Mouse (Mus musculus) CD4-positive, CD25-positive, alpha-beta regulatory T cell, adult 4 months (primary cell): Measurements from ENCODE around the gene Dgkg. TPM values are rescaled to one million over a fixed set of nuclear protein-coding genes. Genes with fewer than 3 reads are reported as not detected.

Source experiments
- ATAC-seq: one replicate; pipeline ENCODE4 v1.8.0; 2017
- polyA plus RNA-seq, 2 experiments: library from polyadenylated mRNA; unstranded; fragments of 100-300 nt; shearing (Covaris generic); gene quantifications; one replicate each; pipeline ENCODE4 v1.2.1; 2017

The Dgkg gene
- polyA plus RNA-seq, 2 experiments from 2014 or later: 0.80 to 2.1 TPM

GRCm38 (mm10) chr16:22545016-22545561 lies 111.9 kb downstream of the Dgkg start:
- peak; percentile 46 for ATAC-seq

DNA sequence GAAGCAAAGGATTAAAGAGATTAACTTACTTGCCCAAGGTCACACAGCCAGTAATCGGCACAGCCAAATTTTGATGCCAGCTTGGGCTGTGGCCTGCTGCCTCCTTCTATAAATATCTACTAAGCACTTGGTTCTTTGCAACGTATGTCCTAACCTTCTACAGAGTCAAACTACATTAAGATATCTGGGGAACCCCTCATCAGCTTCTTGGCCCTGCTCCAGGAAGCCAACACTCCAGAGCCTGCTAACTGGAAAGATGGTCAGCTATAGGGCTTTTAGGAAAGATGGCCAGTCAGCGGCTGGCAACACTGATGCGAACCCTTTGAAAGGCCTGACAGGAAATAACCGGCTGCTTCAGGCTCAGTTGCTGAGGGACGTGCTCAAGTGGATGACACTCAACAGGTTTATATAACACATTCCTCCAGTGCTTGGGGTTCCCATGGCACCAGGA lies 114.3 kb downstream of the Dgkg start:
- no peak for ATAC-seq

DNA sequence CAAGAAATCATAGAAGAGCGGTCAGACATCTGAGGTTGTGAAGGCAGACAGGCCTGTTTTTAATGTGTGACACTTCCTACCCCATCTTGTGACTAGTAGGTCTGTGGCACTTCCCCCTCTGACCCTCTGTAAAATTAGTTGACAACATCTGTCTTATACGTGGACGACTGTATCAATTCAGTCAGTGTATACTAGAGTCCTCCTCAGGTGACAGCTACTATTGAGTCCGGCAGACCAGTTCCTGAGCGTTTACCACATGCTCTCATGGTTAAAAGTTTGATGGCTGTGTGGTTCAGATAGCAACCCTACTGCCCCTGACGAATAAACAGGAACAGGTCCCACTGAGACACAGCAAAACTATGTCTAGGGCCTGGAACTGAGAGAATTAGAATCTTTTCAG lies 117.7 kb downstream of the Dgkg start:
- ATAC-seq: no peak

GRCm38 (mm10) chr16:22536581-22537160 lies 120.3 kb downstream of the Dgkg start:
- no peak for ATAC-seq

DNA sequence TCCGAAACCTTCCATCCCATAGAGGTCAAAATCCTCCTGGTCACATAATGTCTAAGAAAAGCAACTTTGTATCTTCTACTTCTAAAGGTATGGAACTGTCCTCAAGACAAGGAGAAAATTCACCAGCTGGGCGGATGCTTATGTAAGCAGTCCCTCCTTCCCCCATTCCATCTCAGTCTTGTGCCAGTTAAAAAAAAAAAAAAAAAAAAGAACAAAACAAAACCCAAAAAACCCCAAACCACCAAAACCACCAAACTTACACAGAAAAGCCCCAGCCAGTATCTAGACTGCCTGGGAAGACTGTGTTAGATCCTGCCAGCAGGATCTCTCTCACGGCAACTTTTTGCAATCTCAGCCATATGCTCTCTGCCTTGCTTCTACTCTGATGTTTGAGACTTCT lies 123.9 kb downstream of the Dgkg start:
- ATAC-seq: no peak

DNA sequence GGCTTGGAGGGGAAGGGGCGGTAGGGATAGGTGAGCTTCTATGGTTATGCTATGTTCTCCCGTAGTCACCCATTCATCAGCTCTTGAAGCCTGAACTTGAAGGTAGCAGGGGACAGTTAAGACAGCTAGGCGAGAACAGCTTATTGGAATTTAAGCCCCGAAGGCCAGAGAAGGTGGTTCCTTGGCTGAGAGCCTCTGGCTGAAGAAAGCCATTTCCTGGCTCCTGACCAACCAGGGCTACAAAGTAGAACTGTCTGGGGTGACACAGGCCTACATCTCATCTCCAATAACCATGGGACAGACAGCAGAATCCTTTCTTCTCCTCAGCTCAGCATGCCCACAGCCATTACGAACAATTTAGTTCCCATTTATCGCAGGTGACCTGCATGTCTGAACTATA lies 125.2 kb downstream of the Dgkg start:
- ATAC-seq: no peak

DNA sequence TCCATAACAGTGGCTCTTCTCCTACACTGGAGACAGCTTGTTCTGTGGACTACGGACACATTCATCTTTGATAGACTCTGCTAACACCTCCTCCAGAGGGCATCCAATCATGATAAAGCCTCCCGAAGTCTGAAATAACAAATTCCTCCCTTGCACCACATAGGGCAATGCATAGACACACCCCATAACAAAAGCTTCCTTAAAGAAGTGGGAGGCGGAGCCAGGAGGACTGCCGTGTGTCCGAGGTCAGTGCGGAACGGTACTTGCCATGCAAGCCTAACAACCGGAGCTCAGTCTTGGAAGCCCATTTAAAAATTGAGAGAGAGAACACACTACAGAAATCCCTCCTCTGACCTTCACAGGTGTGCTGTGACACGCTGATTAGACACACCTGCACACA lies 126.0 kb downstream of the Dgkg start:
- no peak for ATAC-seq

DNA sequence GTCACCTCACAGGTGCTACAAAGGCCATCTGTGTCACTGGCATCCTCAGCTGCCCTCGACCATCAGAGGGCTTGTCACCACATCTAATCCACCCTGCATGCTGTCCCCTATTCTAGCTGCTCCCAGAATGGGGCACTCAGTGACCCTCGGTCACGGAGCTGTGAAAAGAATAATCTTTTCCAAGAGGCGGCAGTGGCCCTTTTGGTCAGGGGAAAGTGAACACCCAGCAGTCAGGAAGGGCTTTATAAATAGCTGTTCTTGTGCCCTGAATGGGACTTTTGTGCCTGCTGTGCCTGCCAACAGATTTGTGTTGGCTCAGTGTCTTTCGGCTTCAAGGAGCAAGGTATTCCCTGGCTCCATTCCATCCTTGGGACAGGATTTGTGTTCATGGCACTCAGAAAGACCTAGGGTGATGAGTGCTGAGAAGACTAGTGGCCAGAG lies 129.5 kb downstream of the Dgkg start:
- ATAC-seq: no peak

DNA sequence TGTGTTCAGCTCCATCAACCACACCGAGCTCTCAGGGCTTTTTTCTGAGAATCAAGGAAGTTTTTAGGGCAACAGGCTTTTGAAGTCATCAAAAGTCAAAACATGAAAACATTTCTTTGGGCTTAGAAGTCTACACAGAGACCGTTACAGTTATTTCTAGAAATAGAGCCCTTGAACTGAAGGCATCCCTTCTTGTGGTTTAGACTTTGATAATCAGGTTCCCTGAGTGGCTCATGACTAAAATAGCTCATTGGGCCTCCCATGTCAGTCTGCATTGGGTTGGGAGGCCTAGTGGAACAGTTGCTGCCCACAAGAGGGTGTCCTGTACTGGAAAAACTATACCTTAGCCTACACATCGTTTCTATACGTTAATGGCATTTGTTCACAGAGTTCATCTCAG lies 130.6 kb downstream of the Dgkg start:
- ATAC-seq: peak; percentile 32

- peak; percentile 63 for ATAC-seq
Measured at GRCm38 (mm10) chr16:22517431-22518384, 139.3 kb downstream of the Dgkg start.

- ATAC-seq: no peak
Measured at GRCm38 (mm10) chr16:22515476-22515875, 141.5 kb downstream of the Dgkg start.

DNA sequence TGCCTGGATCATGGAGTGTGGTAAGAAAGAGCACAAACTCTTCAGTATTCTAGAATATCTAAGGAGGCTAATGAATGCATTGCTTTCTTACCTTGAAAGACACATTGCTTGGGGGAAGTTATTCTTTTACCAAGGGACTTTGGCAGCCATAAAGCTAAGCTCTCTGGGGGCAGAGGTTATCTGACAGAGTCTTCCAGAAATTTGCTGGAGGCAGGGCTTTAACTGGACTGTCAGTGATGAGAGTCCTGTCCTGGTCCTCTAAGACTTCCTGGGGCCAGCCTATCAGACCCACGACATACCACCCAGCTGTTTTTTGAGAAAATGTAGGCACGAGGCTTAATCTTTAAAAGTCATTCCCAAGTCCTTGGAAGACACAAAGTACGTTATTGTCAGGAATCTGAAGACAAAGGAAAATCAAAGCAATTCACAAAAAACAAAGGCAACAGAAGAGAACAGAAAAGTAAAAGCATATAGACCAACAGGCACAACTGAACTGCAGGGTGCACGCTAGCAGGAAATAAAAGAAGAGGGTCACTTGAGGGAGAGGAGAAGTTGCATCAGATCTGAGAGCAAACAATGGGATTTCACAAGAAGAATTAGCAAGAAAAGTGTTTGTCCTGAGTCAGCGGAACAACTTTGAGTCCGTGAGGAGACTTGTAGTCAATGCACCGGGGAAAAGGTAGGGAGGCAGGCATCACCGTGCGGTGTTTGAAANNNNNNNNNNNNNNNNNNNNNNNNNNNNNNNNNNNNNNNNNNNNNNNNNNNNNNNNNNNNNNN lies 146.0 kb downstream of the Dgkg start:
- no peak for ATAC-seq

GRCm38 (mm10) chr16:22508936-22509563 lies 148.0 kb downstream of the Dgkg start:
- no peak for ATAC-seq

- ATAC-seq: no peak
Measured at GRCm38 (mm10) chr16:22505656-22506055, 151.4 kb downstream of the Dgkg start.

DNA sequence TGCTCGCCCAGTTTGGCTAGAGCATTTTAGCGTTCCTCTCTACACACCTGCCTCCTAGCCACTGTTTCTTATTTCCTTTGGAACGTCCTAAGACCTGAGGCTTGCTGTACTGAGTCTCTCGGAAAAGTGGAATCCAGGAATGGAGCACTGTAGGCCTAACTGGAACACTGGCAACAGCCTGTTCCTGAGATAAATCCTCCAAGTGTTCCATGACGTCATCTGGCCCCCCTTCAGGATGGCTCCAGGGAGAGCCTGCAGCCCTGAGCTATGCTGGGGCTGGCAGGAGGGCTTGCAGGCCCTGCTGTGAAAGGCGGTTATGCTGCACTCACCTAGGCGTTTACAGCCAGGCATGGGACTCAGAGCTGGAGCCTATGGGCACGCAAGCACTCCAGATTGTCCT lies 152.2 kb downstream of the Dgkg start:
- no peak for ATAC-seq

DNA sequence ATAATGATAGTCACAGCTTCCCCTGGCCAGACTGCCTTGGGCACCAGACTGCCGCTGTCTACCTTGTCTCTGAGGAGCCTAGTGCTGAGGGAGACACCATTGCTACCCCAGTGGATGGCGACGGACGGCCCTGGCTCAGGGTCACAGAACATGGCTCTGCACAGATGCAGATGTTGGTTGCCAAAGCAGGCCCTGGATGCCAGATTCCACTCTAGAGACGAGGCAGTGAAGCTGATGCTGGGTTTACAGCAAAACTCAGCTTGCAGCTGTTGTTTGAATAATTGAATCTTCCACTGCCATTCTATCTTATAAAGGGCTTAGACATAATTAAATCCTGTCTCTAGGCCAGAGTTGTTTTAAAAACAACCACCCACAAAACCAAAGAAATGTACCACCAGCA lies 153.0 kb downstream of the Dgkg start:
- ATAC-seq: no peak

GRCm38 (mm10) chr16:22503467-22503866 lies 153.6 kb downstream of the Dgkg start:
- ATAC-seq: no peak

DNA sequence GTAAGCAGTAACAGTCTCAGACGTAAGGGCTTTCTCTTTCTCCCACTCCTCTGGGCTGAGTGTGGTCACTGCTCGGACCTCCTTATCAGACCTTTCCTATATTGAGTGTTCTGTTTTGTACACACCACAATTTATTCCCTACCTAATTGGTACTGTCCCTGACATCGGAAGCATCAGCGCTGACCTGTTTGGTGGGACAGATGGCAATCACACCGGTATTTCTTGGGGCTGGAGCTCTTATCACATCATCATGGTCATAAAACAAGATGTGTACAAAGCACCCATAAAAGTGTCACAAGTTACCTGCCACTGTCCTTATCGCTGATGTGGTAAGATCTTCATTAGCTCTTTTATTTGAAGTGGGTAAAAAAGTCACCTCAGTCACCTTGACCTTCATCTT lies 155.2 kb downstream of the Dgkg start:
- no peak for ATAC-seq

- ATAC-seq: no peak
Measured at GRCm38 (mm10) chr16:22500561-22500960, 156.5 kb downstream of the Dgkg start.

GRCm38 (mm10) chr16:22499951-22500350 lies 157.1 kb downstream of the Dgkg start:
- ATAC-seq: no peak

DNA sequence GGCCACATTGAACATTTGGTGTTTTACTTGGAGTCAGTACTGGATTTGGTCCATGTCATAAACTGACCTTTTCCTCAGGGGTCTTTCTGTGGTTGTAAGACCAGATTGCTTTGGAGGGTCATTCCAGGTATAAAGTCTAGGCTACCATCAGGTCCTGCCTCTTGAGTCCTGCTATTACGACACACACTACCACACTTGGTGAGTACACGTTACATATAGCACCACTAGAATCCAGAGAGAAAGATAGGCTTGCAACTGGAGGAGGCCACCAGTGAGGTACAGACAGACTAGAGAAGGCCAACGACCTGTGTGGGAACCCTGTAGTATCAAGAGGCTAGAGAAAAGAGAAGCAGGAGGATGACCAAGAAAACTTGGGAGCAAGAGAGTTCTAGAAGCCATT lies 157.6 kb downstream of the Dgkg start:
- no peak for ATAC-seq

DNA sequence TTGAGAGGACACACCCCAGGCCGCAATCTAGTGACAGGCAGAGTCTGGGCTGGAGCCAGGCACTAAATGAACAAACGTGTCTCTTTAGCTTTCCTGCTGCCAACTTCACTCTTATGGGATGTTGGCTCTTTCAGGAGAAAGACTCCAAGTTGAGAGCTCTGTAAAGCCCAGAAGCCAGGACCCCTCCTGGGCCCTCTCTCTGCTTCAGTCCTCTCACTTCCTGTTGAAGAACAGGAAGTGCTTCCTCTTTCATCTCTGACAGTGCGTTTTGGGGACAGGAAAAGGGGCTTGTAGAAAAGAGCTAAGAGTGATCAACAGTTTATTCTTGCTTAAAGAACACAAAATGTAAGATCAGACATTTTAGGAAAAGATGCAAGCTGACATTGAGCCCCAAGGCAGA lies 159.0 kb downstream of the Dgkg start:
- ATAC-seq: peak; percentile 86
